18 mouse cellular contexts compared by ENCODE assay signal in genomic region chr2:156473696-156474095, GRCm38 (mm10). TPM values are rescaled to one million over a fixed set of nuclear protein-coding genes. Genes with fewer than 3 reads are reported as not detected.
DNase-seq lines count a peak whose midpoint lies in the region; TF ChIP-seq lines count a peak whose summit lies in the region.
"Had no signal": no experiment of that assay in that cellular context is flagged by ENCODE, and none has a peak within 500 bp of the region (broad histone marks: within the 10 kb centered on the region; RNA-seq: fewer than 3 reads in every experiment).

No protein-coding gene starts in this region.

- TF ChIP-seq CTCF in layer of hippocampus, adult 2 months (conservative IDR thresholded peaks at IDR 0.05), result no peak

- no peaks in the 10 kb centered on the region for H3K36me3 ChIP-seq in heart, embryonic 10.5 days
- H3K36me3 ChIP-seq: embryonic facial prominence, embryonic 12.5 days; hindbrain, embryonic 10.5 days; limb, embryonic 13.5 days; midbrain, embryonic 10.5 days; neural tube, embryonic 12.5 days had no signal

- peak; percentile 43 for DNase-seq in cerebellum, adult 9-11 months
- DNase-seq in cerebellum, postnatal 36 days, result no peak
- no peak for DNase-seq in layer of hippocampus, adult 2 months (ENCODE audit: low spot score in 2 of 2)
- no peak for DNase-seq in layer of hippocampus, postnatal 10 days (ENCODE audit: low spot score in 2 of 2)
- no peak for DNase-seq in heart, embryonic 10.5 days (ENCODE audit: low spot score)
- DNase-seq in heart, postnatal 14 days, result peak; percentile 28 to 40
- DNase-seq in testis, postnatal 14 days (ENCODE audit: low spot score), result no peak
- DNase-seq: B cell, adult 2 months; kidney, adult 2 months; lung, postnatal 4 days; right cerebral cortex, postnatal 25 days; thymus, adult 18-20 months had no signal

- H3K27me3 ChIP-seq in heart, embryonic 10.5 days (ENCODE audit: insufficient read depth, poor library complexity, severe bottlenecking), result peaks cover 15% of the 10 kb centered on the region; the same call in 1 of the 2 replicates
- H3K27me3 ChIP-seq: embryonic facial prominence, embryonic 12.5 days; limb, embryonic 13.5 days had no signal

- no peaks in the 10 kb centered on the region for H3K9me3 ChIP-seq in heart, embryonic 10.5 days
- H3K9me3 ChIP-seq: embryonic facial prominence, embryonic 12.5 days; hindbrain, embryonic 10.5 days; limb, embryonic 13.5 days; midbrain, embryonic 10.5 days; neural tube, embryonic 12.5 days had no signal

- H3K27ac ChIP-seq in layer of hippocampus, adult 2 months, result peak overlapping the region; percentile 51
- 0 out of 2 replicates have a peak overlapping the region, but pooled peaks have one; percentile 52 for H3K27ac ChIP-seq in heart, embryonic 10.5 days
- H3K27ac ChIP-seq: embryonic facial prominence, embryonic 12.5 days; hindbrain, embryonic 10.5 days; limb, embryonic 13.5 days; liver, embryonic 14.5 days; midbrain, embryonic 10.5 days; neural tube, embryonic 12.5 days had no signal

- 70% methylated on average over 8 of the region's 8 CpGs for WGBS in heart, embryonic 10.5 days

- peaks cover 71% of the 10 kb centered on the region for H3K4me1 ChIP-seq in heart, embryonic 10.5 days

- H3K4me3 ChIP-seq in layer of hippocampus, adult 2 months, result no peak overlapping the region
- no peak overlapping the region for H3K4me3 ChIP-seq in heart, embryonic 10.5 days
- H3K4me3 ChIP-seq: embryonic facial prominence, embryonic 12.5 days; midbrain, embryonic 10.5 days; neural tube, embryonic 12.5 days had no signal

- intact Hi-C loops in heart, postnatal 14 days (cut with DNase I), result no loop called here

RNA-seq across cellular contexts. Expression of gene Epb41l1, which starts 53.0 kb away (rescaled TPM):
- 100 to 1,000 TPM; 340 to 347 TPM for total RNA-seq in layer of hippocampus, adult 2 months (2021)
- 100 to 1,000 TPM; 268 to 270 TPM for total RNA-seq in layer of hippocampus, postnatal 10 days (2021)
- polyA plus RNA-seq in heart, embryonic 10.5 days (2016; fragmentation: Nextera tagmentation; extraction: Ambion mirVana), result 0.97 and 1.5 TPM in 2 replicates
- 10 to 100 TPM; 10.1 to 13.9 TPM for total RNA-seq in heart, postnatal 14 days (2021)

Comparison
In these comparisons a context has a peak if more than half of its experiments do, and no peak if none do; other contexts are left out.
1. DNase-seq: peak in cerebellum, adult 9-11 months (single experiment) and heart, postnatal 14 days (2 of 2); none in cerebellum, postnatal 36 days (0 of 2), layer of hippocampus, adult 2 months (0 of 2), layer of hippocampus, postnatal 10 days (0 of 2), heart, embryonic 10.5 days (single experiment) and testis, postnatal 14 days (single experiment).
2. RNA of gene Epb41l1, which starts 53.0 kb away (total RNA-seq): 340 to 347 TPM in layer of hippocampus, adult 2 months and 268 to 270 TPM in layer of hippocampus, postnatal 10 days; 10.1 to 13.9 TPM in heart, postnatal 14 days; every median in the first group is over 10 times any median in the second.